Mouse (Mus musculus) megakaryocyte-erythroid progenitor cell, adult 5-6 weeks (primary cell): ENCODE data around the gene Tfdp2. TPM values are rescaled to one million over a fixed set of nuclear protein-coding genes. Genes with fewer than 3 reads are reported as not detected.
A peak's percentile ranks its signal among the peaks of the same experiment; 100 is the strongest.

Experiments used
- ATAC-seq: replicated peaks from 2 replicates; pipeline ENCODE4 v1.8.0; 2016; ENCODE audit warnings: mild to moderate bottlenecking, inconsistent platforms; ENCODE audit not compliant: severe bottlenecking, poor library complexity, low FRiP score, low TSS enrichment
- total RNA-seq, 2 experiments: library from RNA; stranded (forward) in 1 of 2; stranded (reverse) in 1 of 2; fragments of 200-1000, 215-1000 nt in 1 of 2; fragments of >200 nt in 1 of 2; fragmentation: Nextera tagmentation in 1 of 2; gene quantifications; 2 replicates each; pipeline ENCODE4 v1.2.3; 2014 to 2017

Tfdp2 gene
- total RNA-seq, 2 experiments from 2014 or later, result 53.9 to 67.6 TPM

GRCm38 (mm10) chr9:96219114-96219669, 23.1 kb downstream of the Tfdp2 start:
- ATAC-seq, result peak; percentile 67; the same call in 1 of the 2 replicates

- no peak for ATAC-seq
Observed at GRCm38 (mm10) chr9:96220419-96220818, 24.3 kb downstream of the Tfdp2 start.

GRCm38 (mm10) chr9:96223302-96223701, 27.2 kb downstream of the Tfdp2 start:
- ATAC-seq, result no peak

GRCm38 (mm10) chr9:96228285-96228684, 32.2 kb downstream of the Tfdp2 start:
- ATAC-seq, result peak; percentile 61; the same call in 1 of the 2 replicates

- no peak for ATAC-seq
Observed at GRCm38 (mm10) chr9:96230271-96230670, 34.2 kb downstream of the Tfdp2 start.

- ATAC-seq, result no peak
Observed at GRCm38 (mm10) chr9:96235477-96235876, 39.4 kb downstream of the Tfdp2 start.

- 0 out of 2 replicates have a peak, but pooled peaks have one; percentile 22 for ATAC-seq
Observed at GRCm38 (mm10) chr9:96237391-96237790, 41.3 kb downstream of the Tfdp2 start.

GRCm38 (mm10) chr9:96238286-96238685, 42.2 kb downstream of the Tfdp2 start:
- ATAC-seq, result no peak

GRCm38 (mm10) chr9:96241134-96242097, 45.3 kb downstream of the Tfdp2 start:
- peak; percentile 93 for ATAC-seq

- ATAC-seq, result no peak
Observed at GRCm38 (mm10) chr9:96243915-96244314, 47.8 kb downstream of the Tfdp2 start.

- ATAC-seq, result peak; percentile 49; the same call in 1 of the 2 replicates
Observed at GRCm38 (mm10) chr9:96254812-96255211, 58.7 kb downstream of the Tfdp2 start.

GRCm38 (mm10) chr9:96258478-96258877, 62.4 kb downstream of the Tfdp2 start:
- peak; percentile 93 for ATAC-seq

- peak; percentile 78 for ATAC-seq
Observed at GRCm38 (mm10) chr9:96259017-96259512, 63.0 kb downstream of the Tfdp2 start.

- peak; percentile 68 for ATAC-seq
Observed at GRCm38 (mm10) chr9:96259753-96260520, 63.9 kb downstream of the Tfdp2 start.

GRCm38 (mm10) chr9:96261101-96261500, 65.0 kb downstream of the Tfdp2 start:
- ATAC-seq, result no peak

- ATAC-seq, result no peak
Observed at GRCm38 (mm10) chr9:96261980-96262379, 65.9 kb downstream of the Tfdp2 start.

- ATAC-seq, result peak; percentile 99
Observed at GRCm38 (mm10) chr9:96266793-96267558, 70.9 kb downstream of the Tfdp2 start.

- no peak for ATAC-seq
Observed at GRCm38 (mm10) chr9:96267559-96267948, 71.5 kb downstream of the Tfdp2 start.

- no peak for ATAC-seq
Observed at GRCm38 (mm10) chr9:96269726-96270125, 73.7 kb downstream of the Tfdp2 start.
